Mouse (Mus musculus) cerebellum, adult 2 months (tissue): ENCODE results near the gene Klhl32.

Experiments used
- CTCF ChIP-seq: fragments of 200-500 bp; IDR thresholded peaks from 2 replicates; pipeline ENCODE4 v1.5.1; 2011; ENCODE audit warnings: low read depth, mild to moderate bottlenecking, control low read depth, low read length, moderate library complexity, borderline replicate concordance; ENCODE audit not compliant: insufficient read depth
- POLR2A ChIP-seq: fragments of 200-500 bp; IDR thresholded peaks from 2 replicates; pipeline ENCODE4 v1.6.1; 2011; ENCODE audit warnings: low read length, control low read depth, borderline replicate concordance; ENCODE audit not compliant: insufficient read depth

DNA sequence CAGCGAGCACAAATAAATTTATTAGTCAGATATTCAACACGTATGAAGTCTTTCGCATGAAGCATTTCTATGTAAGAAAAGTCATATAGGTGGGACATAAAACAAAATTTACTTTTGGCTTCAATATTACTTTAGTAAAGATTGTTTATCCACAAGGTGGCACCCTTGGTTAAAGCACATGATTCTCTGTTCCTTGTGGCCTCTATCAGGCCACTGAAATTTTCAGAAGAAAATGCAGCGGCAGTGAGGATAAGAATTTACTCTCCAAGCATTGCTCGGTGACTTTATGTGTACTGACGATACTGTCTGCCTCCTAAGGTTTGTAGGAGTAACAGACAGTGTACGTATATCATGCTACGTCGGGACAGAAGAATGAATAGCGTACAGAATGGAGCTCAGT lies 136.6 kb downstream of the Klhl32 start:
- TF ChIP-seq CTCF (no peak), POLR2A (no peak)
